Mouse (Mus musculus) MEL (cell line): ENCODE data around the gene Habp4.

ENCODE experiments used
- CTCF ChIP-seq, 3 experiments: IDR thresholded peaks in 2 of 3; conservative IDR thresholded peaks in 1 of 3; 2 replicates each; pipeline ENCODE4 v1.5.1; 2011 to 2012; ENCODE audit warnings: low read length in 3 of 3, low read depth in 2 of 3, mild to moderate bottlenecking in 2 of 3, improper control_type of control experiment in 1 of 3, inconsistent platforms in 1 of 3, mixed read lengths in 1 of 3, moderate library complexity in 1 of 3; ENCODE audit not compliant: control insufficient read depth in 1 of 3, insufficient read depth in 1 of 3, poor library complexity in 1 of 3, severe bottlenecking in 1 of 3
- GATA1 ChIP-seq: IDR thresholded peaks from 2 replicates; pipeline ENCODE4 v1.6.1; 2011; ENCODE audit warnings: low read depth, low read length, improper control_type of control experiment
- HCFC1 ChIP-seq: IDR thresholded peaks from 2 replicates; pipeline ENCODE4 v1.6.1; 2012; ENCODE audit warnings: low read depth, mild to moderate bottlenecking, inconsistent platforms, low read length, improper control_type of control experiment, moderate library complexity
- POLR2A ChIP-seq, 2 experiments: IDR thresholded peaks; 2 replicates each; pipeline ENCODE4 v1.6.1; 2011 to 2012; ENCODE audit warnings: low read length in 2 of 2, mild to moderate bottlenecking in 2 of 2, control low read depth in 1 of 2, improper control_type of control experiment in 1 of 2, low read depth in 1 of 2, moderate library complexity in 1 of 2; ENCODE audit not compliant: control insufficient read depth in 1 of 2, insufficient read depth in 1 of 2, poor library complexity in 1 of 2
- POLR2AphosphoS5 ChIP-seq: IDR thresholded peaks from 2 replicates; pipeline ENCODE4 v1.6.1; 2012; ENCODE audit warnings: low read depth, borderline replicate concordance, mild to moderate bottlenecking, inconsistent platforms, low read length, moderate library complexity, mixed read lengths
- TBP ChIP-seq: IDR thresholded peaks from 2 replicates; pipeline ENCODE4 v1.8.0; 2011; ENCODE audit warnings: low read depth, low read length, improper control_type of control experiment
- TCF12 ChIP-seq: IDR thresholded peaks from 2 replicates; pipeline ENCODE4 v1.6.1; 2014; ENCODE audit warnings: low read depth, mild to moderate bottlenecking, inconsistent platforms, low read length, improper control_type of control experiment, moderate library complexity
- USF1 ChIP-seq: IDR thresholded peaks from 2 replicates; pipeline ENCODE4 v1.6.1; 2014; ENCODE audit warnings: low read depth, mild to moderate bottlenecking, inconsistent platforms, low read length, improper control_type of control experiment, moderate library complexity

- TF ChIP-seq POLR2A (IDR thresholded peaks at IDR 0.05; ENCODE audit: control insufficient read depth in 1 of 2, insufficient read depth in 1 of 2, low read depth in 1 of 2, low read length in 2 of 2, poor library complexity in 1 of 2) (no peak), TCF12 (no peak), USF1 (no peak), GATA1 (no peak), HCFC1 (no peak), CTCF (IDR thresholded peaks at IDR 0.05 in 2 of 3, conservative IDR thresholded peaks at IDR 0.05 in 1 of 3; ENCODE audit: control insufficient read depth in 1 of 3, insufficient read depth in 1 of 3, low read depth in 2 of 3, low read length in 3 of 3, poor library complexity in 1 of 3, severe bottlenecking in 1 of 3) (no peak), TBP (no peak), POLR2AphosphoS5 (no peak)
Observed at GRCm38 (mm10) chr13:64150121-64150520, 11.5 kb upstream of the Habp4 start.
